Mouse (Mus musculus): ENCODE results near the gene Tigd2. TPM values are rescaled to one million over a fixed set of nuclear protein-coding genes. Genes with fewer than 3 reads are reported as not detected.
"Not testable (repeated sequence)": the region's sequence is repeated elsewhere in the genome, so short reads cannot be mapped to it uniquely, and the experiment has no call there.

The Tigd2 gene
- polyA plus RNA-seq (2016; fragmentation: Nextera tagmentation; extraction: Ambion mirVana), result 3.7 and 4.4 TPM in 2 replicates

- Histone ChIP-seq H3K4me3 (peak within 1 kb of the TSS; percentile 79), H3K9me3 (replicated peaks) (no peaks in the 10 kb centered on the region), H3K27me3 (replicated peaks) (no peaks in the 10 kb centered on the region), H3K9ac (peak within 1 kb of the TSS; percentile 84), H3K4me1 (peaks cover 10% of the 10 kb centered on the region; the same call in 1 of the 2 replicates), H3K4me2 (peak within 1 kb of the TSS; percentile 82), H3K27ac (peak within 1 kb of the TSS; percentile 65), H3K36me3 (no peaks in the 10 kb centered on the region)
- 1% methylated on average over 62 of the region's 62 CpGs for WGBS (ENCODE audit: insufficient replicate concordance)
- ATAC-seq, result peak; percentile 95
Measured at GRCm38 (mm10) chr6:59208685-59209298, at the start of gene Tigd2. TSS of gene Tigd2 (plus strand) at chr6:59208870.

- H3K9ac ChIP-seq, result no peak overlapping the region
- no peaks in the 10 kb centered on the region for H3K9me3 ChIP-seq (replicated peaks)
- H3K4me1 ChIP-seq, result no peaks in the 10 kb centered on the region
- no peaks in the 10 kb centered on the region for H3K36me3 ChIP-seq
- ATAC-seq, result no peak
- no peak overlapping the region for H3K27ac ChIP-seq
- no peak overlapping the region for H3K4me2 ChIP-seq
- WGBS (ENCODE audit: insufficient replicate concordance), result 62% methylated on average over 4 of the region's 4 CpGs
- H3K4me3 ChIP-seq, result no peak overlapping the region
- H3K27me3 ChIP-seq (replicated peaks), result no peaks in the 10 kb centered on the region
Measured at GRCm38 (mm10) chr6:59161801-59162478, 46.7 kb upstream of the Tigd2 start.

GRCm38 (mm10) chr6:59162887-59163286 lies 45.8 kb upstream of the Tigd2 start:
- no peak overlapping the region for H3K27ac ChIP-seq
- H3K4me2 ChIP-seq, result no peak overlapping the region
- no peaks in the 10 kb centered on the region for H3K4me1 ChIP-seq
- WGBS (ENCODE audit: insufficient replicate concordance), result 80% methylated on average over 2 of the region's 2 CpGs
- H3K9ac ChIP-seq, result no peak overlapping the region
- no peaks in the 10 kb centered on the region for H3K27me3 ChIP-seq (replicated peaks)
- H3K9me3 ChIP-seq (replicated peaks), result no peaks in the 10 kb centered on the region
- H3K36me3 ChIP-seq, result no peaks in the 10 kb centered on the region
- ATAC-seq, result no peak
- no peak overlapping the region for H3K4me3 ChIP-seq

DNA sequence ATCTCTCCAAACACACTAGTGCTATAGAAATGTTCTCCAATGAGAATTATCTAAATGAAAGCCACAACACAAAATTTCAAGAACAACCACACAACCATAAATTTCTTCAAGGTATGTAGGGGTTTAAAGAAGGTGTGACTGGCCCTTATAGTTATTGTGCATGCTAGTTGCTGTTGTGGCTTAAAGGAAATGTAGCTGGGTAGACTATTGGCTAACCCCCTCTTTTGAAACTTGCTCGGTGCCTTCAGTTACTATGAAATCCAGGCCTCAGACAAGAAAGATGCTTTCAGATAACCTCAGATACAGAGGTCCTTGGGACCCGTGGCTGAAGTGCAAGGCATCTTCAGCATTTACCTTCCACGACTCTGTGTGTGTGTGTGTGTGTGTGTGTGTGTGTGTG lies 45.3 kb upstream of the Tigd2 start:
- WGBS (ENCODE audit: insufficient replicate concordance), result 61% methylated on average over 3 of the region's 3 CpGs
- Histone ChIP-seq H3K27ac (no peak overlapping the region), H3K36me3 (no peaks in the 10 kb centered on the region), H3K9ac (no peak overlapping the region), H3K9me3 (replicated peaks) (no peaks in the 10 kb centered on the region), H3K4me1 (no peaks in the 10 kb centered on the region), H3K4me3 (no peak overlapping the region), H3K4me2 (no peak overlapping the region), H3K27me3 (replicated peaks) (no peaks in the 10 kb centered on the region)
- no peak for ATAC-seq

DNA sequence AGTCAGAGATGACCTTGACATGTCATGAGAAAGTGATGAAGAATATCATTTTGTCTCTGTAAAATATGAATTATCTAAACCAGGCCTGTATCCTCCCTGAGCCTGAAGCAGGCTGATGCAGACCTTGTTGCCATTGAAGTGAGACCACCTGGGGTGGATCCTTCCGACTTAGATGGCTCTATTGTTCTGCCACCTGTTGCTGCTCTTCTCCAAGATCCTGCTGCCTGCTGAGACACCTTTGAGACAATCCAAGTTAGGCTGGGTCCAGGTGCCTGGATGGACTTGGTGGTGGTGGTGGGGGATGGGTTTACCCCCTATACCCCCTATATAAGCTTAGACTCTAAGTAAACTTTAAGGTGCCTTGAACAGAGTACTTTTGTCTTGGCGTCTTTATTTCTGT lies 39.7 kb upstream of the Tigd2 start:
- no peaks in the 10 kb centered on the region for H3K4me1 ChIP-seq
- H3K4me3 ChIP-seq, result no peak overlapping the region
- H3K36me3 ChIP-seq, result no peaks in the 10 kb centered on the region
- no peaks in the 10 kb centered on the region for H3K27me3 ChIP-seq (replicated peaks)
- H3K9ac ChIP-seq, result no peak overlapping the region
- H3K9me3 ChIP-seq (replicated peaks), result no peaks in the 10 kb centered on the region
- WGBS (ENCODE audit: insufficient replicate concordance), result 31% methylated on average over 2 of the region's 2 CpGs
- H3K27ac ChIP-seq, result no peak overlapping the region
- no peak for ATAC-seq
- H3K4me2 ChIP-seq, result no peak overlapping the region

GRCm38 (mm10) chr6:59171230-59171629 lies 37.4 kb upstream of the Tigd2 start:
- Histone ChIP-seq H3K36me3 (no peaks in the 10 kb centered on the region), H3K4me2 (no peak overlapping the region), H3K4me1 (no peaks in the 10 kb centered on the region), H3K9me3 (replicated peaks) (no peaks in the 10 kb centered on the region), H3K9ac (no peak overlapping the region), H3K27ac (no peak overlapping the region), H3K27me3 (replicated peaks) (no peaks in the 10 kb centered on the region), H3K4me3 (no peak overlapping the region)
- WGBS (ENCODE audit: insufficient replicate concordance), result 61% methylated on average over 3 of the region's 3 CpGs
- ATAC-seq, result no peak

DNA sequence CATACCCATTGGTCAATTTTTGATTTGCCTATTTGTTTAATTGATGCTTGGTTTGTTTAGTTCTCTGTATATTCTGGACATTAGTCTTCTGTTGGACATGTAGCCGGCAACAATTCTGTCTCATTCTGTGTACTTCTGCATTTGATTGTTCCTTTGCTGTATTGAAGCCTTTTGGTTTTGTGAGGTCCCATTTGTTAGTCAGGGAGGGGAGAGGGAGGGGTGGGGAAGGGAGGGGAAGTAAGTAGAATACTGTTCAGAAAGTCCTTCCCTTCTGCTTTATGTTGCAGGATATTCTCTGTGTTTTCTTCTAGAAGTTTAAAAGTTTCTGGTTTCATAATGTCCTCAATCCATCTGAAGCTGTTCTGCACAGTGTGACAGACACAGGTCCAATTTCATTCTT lies 34.7 kb upstream of the Tigd2 start:
- no peaks in the 10 kb centered on the region for H3K4me1 ChIP-seq
- ATAC-seq, result no peak
- H3K27ac ChIP-seq, result no peak overlapping the region
- H3K9ac ChIP-seq, result no peak overlapping the region
- no peak overlapping the region for H3K4me3 ChIP-seq
- no peaks in the 10 kb centered on the region for H3K9me3 ChIP-seq (replicated peaks)
- 32% methylated on average over 1 of the region's 1 CpGs for WGBS (ENCODE audit: insufficient replicate concordance)
- H3K4me2 ChIP-seq, result no peak overlapping the region
- no peaks in the 10 kb centered on the region for H3K27me3 ChIP-seq (replicated peaks)
- H3K36me3 ChIP-seq, result no peaks in the 10 kb centered on the region

- no peak overlapping the region for H3K9ac ChIP-seq
- H3K4me1 ChIP-seq, result no peaks in the 10 kb centered on the region
- 55% methylated on average over 3 of the region's 3 CpGs for WGBS (ENCODE audit: insufficient replicate concordance)
- H3K4me3 ChIP-seq, result no peak overlapping the region
- no peak for ATAC-seq
- H3K27me3 ChIP-seq (replicated peaks), result no peaks in the 10 kb centered on the region
- H3K9me3 ChIP-seq (replicated peaks), result no peaks in the 10 kb centered on the region
- no peak overlapping the region for H3K4me2 ChIP-seq
- H3K36me3 ChIP-seq, result no peaks in the 10 kb centered on the region
- no peak overlapping the region for H3K27ac ChIP-seq
Measured at GRCm38 (mm10) chr6:59178051-59178450, 30.6 kb upstream of the Tigd2 start.

DNA sequence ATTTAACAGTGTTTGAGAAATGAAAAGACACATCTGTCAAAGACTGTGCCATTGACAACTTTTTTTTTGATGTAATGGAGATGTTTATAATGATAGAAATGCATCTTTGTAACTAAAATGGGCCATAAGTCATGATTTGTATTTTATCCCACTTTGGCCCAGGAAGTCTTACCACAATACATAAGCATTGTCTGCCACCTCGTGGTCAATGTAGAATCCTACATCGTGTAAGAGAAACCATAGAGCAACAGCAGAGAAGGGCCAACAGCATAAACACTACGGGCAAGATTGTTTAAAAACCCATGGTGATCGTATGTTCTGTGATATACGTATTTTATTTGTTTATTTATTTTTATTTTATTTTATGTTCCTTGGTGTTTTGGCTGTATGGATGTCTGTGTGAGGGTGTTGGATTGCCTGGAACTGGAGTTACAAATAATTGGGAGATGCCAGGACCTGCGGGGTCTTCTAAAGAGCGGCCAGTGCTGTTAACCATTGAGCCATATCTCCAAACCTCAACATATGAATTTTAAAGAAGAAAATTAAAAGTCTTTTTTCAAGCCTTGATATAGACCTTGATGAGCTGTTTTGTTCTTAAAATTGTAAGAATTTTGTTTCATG lies 28.2 kb upstream of the Tigd2 start:
- Histone ChIP-seq H3K27ac (no peak overlapping the region), H3K9ac (no peak overlapping the region), H3K4me3 (no peak overlapping the region), H3K4me2 (no peak overlapping the region), H3K9me3 (replicated peaks) (no peaks in the 10 kb centered on the region), H3K36me3 (no peaks in the 10 kb centered on the region), H3K4me1 (no peaks in the 10 kb centered on the region), H3K27me3 (replicated peaks) (no peaks in the 10 kb centered on the region)
- 33% methylated on average over 7 of the region's 7 CpGs for WGBS (ENCODE audit: insufficient replicate concordance)
- no peak for ATAC-seq

- 26% methylated on average over 13 of the region's 13 CpGs for WGBS (ENCODE audit: insufficient replicate concordance)
- Histone ChIP-seq H3K27me3 (replicated peaks) (no peaks in the 10 kb centered on the region), H3K9me3 (replicated peaks) (no peaks in the 10 kb centered on the region), H3K27ac (no peak overlapping the region), H3K4me2 (no peak overlapping the region), H3K4me3 (no peak overlapping the region), H3K9ac (no peak overlapping the region), H3K36me3 (no peaks in the 10 kb centered on the region), H3K4me1 (no peaks in the 10 kb centered on the region)
- no peak for ATAC-seq
Measured at GRCm38 (mm10) chr6:59185010-59185699, 23.5 kb upstream of the Tigd2 start.

DNA sequence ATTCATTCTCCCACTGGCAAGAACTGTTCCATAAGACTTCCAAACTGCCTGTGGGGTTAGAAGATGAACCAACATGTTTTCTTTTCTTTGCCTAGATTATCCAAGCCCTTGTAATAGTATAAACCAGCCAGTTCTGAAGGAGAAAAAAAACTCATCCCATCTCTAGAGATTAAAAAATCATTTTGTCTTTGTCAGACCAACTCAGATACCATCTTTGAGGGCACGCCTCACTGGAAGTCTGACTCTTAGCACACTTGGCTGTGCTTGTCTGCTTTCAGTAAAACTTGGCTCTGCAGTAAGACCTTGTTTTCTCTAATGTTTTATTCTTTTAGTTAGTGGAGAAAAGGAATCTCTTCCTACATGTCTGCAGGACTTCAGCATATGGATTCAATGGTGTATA lies 18.7 kb upstream of the Tigd2 start:
- ATAC-seq, result no peak
- Histone ChIP-seq H3K4me1 (no peaks in the 10 kb centered on the region), H3K36me3 (no peaks in the 10 kb centered on the region), H3K4me2 (no peak overlapping the region), H3K27ac (no peak overlapping the region), H3K9me3 (replicated peaks) (no peaks in the 10 kb centered on the region), H3K9ac (no peak overlapping the region), H3K27me3 (replicated peaks) (no peaks in the 10 kb centered on the region), H3K4me3 (no peak overlapping the region)
- WGBS (ENCODE audit: insufficient replicate concordance), result 43% methylated on average over 1 of the region's 1 CpGs

- not testable (repeated sequence) for H3K9ac ChIP-seq; H3K9me3 ChIP-seq (replicated peaks); H3K4me2 ChIP-seq; H3K27me3 ChIP-seq (replicated peaks); ATAC-seq; H3K36me3 ChIP-seq; H3K27ac ChIP-seq; H3K4me1 ChIP-seq; H3K4me3 ChIP-seq
- WGBS (ENCODE audit: insufficient replicate concordance), result 55% methylated on average over 3 of the region's 3 CpGs
Measured at GRCm38 (mm10) chr6:59194518-59194917, 14.2 kb upstream of the Tigd2 start.

All from liver, embryonic 12.5 days (tissue).